Mouse (Mus musculus): Measurements from ENCODE around the gene Serf2.
"Not testable (repeated sequence)": the region's sequence is repeated elsewhere in the genome, so short reads cannot be mapped to it uniquely, and the experiment has no call there.

The Serf2 gene

DNA sequence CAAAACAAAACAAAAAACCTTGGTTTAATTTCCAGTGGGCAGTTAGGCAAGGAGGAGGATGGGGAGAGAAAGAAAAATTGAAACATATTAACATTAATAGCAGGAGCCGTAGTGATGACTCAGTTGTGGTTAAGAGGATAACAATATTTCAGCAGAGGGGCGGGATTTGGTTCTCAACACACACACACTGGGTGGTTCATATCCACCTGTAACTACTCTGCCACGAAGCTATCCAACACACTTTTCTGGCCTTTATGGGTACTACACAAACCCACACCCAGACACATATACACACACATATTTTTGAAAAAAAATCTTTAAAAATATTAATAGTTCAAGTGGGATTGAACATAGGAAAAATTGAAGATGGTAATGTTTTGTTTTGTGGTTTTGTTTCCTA, 2.0 kb upstream of the Serf2 start:
- DNase-seq (ENCODE audit: low spot score in 2 of 2) = no peak

DNA sequence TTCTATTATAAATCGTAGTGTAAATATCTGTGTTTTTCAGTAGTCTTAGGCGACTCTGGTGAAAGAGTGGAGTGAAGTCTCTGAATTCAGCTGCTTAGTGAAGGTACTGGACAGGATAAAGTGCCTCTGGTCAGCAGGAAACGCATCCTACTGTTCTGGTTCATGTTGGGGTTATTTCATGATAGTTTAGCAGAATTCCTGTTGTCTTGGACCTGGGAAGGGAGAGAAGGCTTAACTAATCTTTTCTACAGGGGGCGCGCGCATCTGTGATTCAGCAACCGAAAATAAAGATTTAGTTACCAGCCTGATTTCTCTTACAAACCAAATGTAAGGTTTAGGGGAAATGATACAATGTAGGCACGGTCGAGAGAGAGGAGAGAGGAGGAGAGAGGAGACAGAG, 859 bp upstream of the Serf2 start:
- DNase-seq (ENCODE audit: low spot score in 2 of 2) = no peak

DNA sequence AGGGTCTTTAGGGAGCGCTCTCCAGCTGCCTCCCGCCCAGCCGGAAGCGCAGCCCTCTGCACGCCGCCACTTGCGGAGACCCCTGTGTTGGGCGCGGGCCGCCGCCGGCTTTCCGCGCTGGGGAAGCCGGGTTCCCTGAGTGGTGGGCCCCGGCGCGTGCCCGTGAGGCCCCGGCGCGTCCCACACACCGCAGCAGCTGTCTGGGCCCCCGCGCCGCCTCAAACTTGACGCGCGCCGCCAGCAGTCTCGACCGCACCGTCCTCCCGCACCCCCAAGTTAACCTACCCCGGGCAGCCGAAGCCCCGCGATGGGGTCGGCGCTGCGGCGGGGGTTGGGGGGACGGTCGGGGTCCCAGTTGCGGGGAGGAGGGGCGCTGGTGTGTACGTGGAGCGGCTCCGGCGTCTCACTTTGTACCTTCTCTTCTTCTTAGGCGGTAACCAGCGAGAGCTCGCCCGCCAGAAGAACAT, 583 bp downstream of the Serf2 start:
- no peak for DNase-seq (ENCODE audit: low spot score in 2 of 2)

DNA sequence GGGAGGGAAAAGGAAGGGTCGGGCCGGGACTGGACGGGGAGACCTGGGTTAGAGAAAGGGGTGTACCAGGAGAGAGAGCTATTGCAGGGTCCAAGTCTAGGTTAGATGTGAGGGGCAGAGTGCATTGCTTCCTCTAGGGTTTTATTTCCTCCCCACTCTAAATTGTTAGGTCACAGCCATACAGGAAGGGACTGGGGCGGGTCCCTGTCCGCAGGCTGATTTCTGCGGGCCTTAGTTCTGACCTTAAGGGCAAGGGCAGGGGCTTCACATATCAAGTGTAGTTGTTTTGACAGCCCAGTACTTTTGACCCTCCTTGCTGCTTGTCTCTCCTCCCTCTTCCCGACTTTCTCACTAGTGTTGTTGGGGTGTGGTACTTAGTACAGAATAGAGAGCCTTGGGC, 1.1 kb downstream of the Serf2 start:
- DNase-seq (ENCODE audit: low spot score in 2 of 2) = no peak

DNA sequence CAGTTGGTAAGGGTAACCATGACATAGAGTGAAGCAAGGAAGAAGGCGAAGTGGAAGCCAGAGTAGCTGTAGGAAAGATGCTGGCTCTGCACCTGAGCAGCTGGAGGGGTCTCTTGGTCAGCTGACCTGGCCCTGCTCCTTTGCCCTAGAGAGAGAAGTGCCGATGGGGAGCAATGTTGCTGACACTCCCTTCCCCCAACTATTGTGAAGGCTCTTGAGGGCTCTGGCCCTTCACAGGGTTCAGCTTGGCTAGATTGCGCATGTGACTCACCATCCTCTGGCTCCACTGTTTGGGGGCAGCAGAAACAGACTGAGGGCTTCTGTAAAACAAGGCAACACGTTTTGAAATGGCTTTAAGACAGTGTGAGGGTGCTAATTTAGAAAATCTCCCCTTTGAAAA, 3.4 kb downstream of the Serf2 start:
- DNase-seq (ENCODE audit: low spot score in 2 of 2) = no peak

DNA sequence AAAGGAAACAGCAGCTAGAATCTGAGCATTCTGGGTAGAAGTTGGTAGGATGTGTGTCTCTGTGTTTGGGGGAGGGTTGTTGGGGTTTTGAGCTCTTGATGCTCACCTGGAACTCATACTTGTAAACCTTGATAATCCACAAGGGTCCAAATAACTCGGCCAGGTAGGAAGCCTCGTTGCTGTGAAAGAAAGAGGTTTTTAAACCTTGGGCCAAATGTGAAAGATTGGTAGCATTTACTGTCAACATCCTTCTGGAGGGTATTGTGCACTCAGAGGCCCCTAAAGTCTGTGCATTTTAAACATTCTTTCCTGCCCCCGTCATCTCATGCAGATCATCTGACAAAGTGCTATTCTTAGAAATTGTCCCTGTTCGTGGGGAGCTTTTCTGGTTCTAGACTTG, 4.0 kb downstream of the Serf2 start, which contains the start of gene Hypk:
Gene Hypk (plus strand): TSS at position 301 of the 400 bp plus-strand sequence.
- DNase-seq (ENCODE audit: low spot score in 2 of 2) = no peak

DNA sequence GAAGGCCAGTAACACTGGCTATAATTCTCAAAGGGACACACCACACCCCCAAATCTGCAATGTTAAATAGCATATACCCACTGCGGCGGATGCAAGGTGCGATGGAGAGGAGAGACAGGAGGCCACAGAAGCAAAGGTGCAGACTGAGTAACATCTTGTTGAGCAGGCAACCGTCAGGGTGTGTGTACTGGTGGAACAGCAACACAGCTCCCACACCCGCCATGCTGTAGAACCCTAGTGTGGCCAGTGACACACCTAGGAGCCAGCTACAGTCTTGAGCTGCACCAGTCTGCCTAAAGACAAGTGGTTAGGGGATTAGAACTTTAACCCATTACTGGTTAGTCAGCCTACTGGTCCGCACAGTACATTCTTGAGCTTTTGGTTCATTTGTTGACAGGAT, 4.9 kb downstream of the Serf2 start:
- DNase-seq (ENCODE audit: low spot score in 2 of 2) = no peak

DNA sequence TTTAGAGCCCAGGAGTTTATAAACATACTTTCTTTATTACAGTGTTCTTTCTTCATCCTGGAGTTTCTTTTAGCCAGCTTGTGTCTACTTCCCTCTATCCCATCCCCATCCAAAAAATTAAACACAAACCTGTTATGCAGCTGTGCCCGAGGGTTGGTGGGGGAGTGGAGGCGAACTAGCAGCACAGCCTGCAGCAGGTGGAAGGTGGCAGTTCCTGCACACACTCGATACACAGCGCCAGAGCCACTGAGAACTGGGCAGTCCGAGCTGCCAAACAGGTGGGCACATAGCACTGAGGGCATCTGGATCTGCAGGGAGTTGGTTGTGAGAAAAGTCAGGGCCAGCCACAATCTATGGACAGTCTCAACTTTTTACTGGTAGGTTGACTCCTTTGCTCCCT, 6.5 kb downstream of the Serf2 start:
- no peak for DNase-seq (ENCODE audit: low spot score in 2 of 2)

DNA sequence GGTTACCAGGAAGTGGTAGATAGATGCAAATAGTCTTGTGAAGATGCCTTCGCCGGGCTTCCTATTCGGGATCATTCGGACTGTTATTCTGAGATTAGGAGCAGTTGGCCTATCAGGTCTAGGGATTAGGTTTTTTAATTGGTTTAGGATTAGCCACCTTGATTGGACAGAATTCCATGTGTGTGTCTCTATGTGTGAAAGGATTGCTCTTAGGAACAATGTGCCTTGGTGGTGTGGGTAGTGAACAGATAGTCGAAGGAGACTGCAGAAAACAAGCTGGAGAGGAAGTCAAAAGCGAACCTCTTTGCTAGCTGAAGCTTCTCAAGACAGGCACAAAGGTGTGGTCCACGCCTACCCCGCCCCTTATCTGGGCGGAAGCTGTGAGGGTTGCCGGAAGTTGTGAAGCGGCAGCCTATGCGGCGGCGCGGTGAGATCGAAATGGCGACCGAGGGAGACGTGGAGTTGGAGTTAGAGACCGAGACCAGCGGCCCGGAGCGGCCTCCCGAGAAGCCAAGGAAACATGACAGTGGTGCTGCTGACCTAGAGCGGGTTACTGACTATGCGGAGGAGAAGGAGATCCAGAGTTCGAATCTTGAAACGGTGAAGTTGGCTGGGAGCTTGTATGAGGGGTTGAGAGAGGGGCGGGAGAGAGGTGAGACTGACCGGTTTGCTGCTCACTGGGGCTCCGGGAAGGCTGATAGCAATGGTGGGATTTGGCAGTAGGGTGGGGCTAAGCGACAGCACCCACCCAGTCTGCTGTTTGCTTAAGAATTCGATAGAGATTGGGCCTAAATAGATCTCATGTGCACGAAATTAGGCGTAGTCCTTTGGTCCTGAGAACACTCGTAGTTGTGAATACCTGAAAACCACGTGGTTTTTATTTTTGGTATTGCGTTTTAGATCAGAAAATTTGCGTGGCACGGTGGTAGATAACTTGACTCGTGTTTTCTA, 8.0 kb downstream of the Serf2 start, which contains the start of gene Serinc4:
Gene Serinc4 (minus strand): TSS at position 90 of the 951 bp plus-strand sequence.
- peak; percentile 73 to 82 for DNase-seq (ENCODE audit: low spot score in 2 of 2)

DNA sequence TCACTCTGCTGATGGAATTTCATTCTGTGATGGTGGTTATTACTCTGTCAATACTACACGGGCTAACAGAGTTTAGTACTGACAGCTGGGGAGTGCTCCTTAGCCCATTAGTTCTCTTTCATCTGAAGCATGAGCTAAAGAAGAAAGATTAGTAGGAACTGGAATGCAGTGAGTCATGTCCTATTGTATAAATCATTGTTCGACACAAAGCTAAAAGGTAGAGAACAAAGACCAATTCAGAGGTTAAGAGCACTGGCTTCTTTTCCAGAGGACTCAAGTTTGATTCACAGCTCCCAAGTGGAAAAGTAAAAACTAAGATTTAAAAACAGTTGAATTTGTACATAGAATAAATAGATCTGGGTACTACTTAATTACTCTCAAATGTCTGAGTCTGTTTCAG, 11.1 kb downstream of the Serf2 start:
- DNase-seq (ENCODE audit: low spot score in 2 of 2) = no peak

DNA sequence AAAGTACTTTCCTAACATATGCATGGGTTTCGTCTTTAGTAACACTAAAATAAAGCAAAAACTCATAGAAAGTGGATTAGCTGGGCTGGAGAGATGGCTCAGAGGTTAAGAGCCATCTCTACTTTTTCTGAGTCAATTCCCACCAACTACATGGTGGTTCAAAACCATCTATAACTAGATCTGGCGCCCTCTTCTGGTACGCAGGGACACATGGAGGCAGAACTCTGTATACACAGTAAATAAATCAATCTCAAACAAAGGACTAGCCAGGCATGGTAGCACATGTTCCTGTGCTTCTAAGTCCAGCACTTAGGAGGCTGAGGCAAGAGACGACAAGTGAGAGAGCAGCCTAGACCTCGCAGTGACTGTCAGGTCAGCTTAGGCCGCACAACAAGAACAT, 20.0 kb downstream of the Serf2 start:
- not testable (repeated sequence) for DNase-seq (ENCODE audit: low spot score in 2 of 2)

DNA sequence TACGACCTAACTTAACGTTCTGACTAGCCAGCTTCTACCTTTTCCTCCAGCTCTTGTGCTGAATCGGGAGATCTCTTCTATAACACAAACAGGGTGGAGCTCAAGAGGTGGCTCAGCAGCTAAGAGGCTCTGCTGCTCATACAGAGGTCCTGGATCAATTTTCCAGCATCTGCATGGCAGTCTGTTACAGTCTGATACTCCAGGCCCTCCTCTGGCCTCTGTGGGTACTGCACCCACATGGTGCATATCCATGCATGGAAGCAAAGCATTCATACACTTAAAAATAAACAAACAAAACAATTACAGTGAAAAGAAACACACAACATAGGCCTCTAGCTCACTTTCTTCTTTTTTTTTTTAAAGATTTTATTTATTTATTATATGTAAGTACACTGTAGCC, 23.8 kb downstream of the Serf2 start:
- DNase-seq (ENCODE audit: low spot score in 2 of 2) = not testable (repeated sequence)

DNA sequence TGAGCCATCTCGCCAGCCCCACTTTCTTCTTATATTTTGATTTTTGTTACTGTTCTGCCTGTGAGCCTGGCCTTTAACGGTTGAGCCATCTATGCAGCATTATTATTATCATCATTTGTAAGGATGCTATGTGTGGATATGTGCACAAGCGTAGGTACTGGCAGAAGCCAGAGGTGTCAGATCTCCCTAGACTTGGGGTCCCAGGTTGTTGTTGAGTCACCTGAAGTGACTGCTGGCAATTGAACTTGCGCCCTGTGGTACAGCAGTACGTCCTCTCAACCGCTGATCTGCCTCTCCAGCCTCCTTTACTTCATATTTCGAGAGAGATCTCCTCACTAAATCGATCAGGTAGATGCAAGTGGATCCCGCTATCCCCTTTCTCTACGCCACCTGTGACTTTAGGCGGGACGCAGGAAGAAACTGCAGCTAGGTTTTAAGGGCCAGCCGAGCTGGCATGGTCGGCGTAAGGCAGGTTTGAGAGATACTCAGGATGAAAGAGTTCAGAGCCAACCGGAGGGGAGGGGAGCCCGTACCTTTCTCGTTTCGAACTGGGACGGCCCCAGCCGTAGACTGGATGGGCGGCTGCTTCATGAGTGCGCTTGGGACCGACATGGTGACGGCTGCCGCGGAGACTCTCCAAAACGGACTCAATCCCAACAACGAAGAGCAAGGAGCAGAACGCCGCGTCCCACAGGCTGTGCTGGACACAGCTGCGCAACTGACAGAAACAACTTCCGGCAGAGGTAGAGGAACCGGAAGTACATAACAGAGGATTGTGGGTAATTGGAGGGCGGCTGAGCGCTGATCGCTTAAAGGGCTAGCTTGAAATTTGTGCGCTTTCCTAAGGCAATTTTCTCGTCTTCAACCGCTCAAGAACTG, 24.5 kb downstream of the Serf2 start, which contains the start of gene Mfap1b:
Gene Mfap1b (minus strand): TSS at position 767 of the 879 bp plus-strand sequence.
- DNase-seq (ENCODE audit: low spot score in 2 of 2) = peak; percentile 55 to 74

DNA sequence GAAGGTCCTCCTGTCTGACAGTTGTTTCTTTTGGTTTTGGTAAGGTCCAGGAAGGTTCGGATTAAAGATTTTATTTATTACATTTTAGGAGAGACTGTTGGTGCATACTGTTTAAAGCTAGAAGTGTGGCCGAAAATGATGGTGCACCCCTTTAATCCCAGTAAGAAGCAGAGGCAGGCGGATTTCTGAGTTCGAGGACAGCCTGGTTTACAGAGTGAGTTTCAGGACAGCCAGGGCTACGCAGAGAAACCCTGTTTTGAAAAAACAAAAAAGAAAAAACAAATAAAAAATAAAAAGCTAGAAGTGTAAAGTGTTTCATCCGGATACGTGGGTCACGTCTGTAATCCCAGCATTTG, 25.2 kb downstream of the Serf2 start:
- DNase-seq (ENCODE audit: low spot score in 2 of 2) = no peak

DNA sequence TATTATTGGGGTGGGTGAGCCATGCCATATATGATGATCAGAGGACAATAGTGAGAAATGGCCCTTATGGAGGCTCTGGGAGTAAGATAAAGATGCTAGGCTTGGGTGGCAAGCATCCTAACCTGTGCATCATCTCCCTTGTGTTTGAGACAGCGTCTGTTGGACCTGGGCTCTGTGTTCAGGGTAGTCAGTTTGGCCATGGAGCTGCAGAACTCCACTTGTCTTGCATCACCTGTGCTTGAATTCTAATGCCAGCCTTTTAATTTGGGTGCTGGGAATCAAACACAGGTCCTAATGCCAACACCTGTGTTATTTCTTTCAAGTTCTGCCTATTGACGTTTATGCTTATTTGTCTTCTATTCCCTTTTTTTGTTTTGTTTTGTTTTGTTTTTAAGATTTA, 26.3 kb downstream of the Serf2 start:
- DNase-seq (ENCODE audit: low spot score in 2 of 2) = not testable (repeated sequence)

DNA sequence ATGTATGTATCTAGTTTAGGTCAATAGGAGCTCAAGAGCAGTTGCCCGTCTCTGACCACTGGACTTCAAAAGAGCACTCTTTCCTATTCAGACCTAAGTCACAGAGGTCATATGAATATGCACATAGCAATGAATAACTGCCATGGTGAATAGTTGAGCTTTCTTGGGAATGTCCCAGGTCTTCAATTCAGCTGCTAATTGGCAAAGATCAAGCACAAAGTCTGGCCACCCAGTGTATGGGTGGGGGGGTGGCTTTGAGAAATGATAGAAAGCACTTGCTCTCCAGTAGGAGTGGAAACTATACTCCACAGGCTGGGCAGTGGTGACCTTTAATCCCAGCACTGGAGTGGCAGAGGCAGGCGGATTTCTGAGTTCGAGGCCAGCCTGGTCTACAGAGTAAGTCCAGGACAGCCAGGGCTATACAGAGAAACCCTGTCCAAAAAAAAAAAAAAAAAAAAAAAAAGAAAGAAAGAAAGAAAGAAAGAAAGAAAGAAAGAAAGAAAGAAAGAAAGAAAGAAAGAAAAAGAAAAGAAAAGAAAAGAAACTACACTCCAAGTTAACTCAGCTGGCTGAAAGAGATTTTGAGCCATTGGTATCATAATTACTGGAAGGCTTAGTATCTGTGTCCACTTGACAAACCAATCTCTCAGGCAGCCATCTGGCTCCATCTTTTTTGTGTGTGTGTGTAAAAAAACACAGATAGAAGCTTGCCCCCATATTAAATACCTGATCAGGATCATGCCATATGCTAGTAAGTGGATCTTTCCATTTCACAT, 28.7 kb downstream of the Serf2 start:
- no peak for DNase-seq (ENCODE audit: low spot score in 2 of 2)

DNA sequence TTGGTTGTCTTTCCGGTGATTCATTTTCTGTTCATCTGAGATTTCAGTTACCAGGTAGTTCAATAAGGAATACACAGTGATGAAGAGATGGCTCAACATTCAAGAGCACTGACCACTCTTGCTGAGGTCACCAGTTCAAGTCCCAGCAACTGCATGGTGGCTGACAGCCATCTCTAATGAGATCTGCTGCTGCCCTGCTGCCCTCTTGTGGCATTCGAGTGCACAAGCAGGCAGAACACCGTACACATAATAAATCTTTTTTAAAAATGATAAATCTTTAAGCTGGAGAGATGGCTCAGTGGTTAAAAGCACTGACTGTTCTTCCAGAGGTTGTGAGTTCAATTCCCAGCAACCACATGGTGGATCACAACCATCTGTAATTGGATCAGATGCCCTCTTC, 31.5 kb downstream of the Serf2 start:
- DNase-seq (ENCODE audit: low spot score in 2 of 2) = no peak

DNA sequence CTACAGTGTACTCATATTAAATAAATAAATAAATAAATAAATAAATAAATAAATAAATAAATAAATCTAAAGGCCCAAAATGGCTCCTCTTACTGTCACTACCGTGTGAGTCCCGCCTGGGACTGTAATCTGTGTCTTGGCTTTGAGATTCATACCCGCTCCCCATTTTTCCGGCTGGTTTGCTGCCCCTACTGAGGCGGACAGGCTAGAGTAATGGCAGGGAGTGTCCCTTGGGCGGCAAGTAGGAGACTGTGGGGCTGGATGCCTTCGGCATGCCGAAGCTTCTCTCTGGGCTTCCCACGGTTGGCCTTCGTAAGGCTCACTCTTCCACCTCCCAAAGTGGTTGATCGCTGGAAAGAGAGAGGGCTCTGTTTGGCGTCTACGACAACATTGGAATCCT, 31.9 kb downstream of the Serf2 start:
- DNase-seq (ENCODE audit: low spot score in 2 of 2) = not testable (repeated sequence)

DNA sequence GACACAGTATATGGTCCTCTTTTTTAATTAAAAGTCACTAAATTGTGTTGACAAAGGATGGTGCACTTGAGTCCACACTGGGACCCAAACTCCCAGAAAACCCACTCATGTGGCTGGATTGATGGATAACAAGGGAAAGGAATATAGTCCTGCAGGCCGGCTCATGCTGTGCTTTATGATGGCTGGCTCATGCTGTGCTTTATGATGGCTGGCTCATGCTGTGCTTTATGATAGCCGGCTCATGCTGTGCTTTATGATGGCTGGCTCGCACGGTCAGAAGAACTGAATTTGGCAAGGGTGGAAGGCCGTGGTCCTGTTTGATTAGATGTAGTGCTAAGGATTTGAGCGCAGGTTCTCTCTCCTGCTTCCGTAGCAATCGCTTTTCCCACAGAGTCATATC, 34.6 kb downstream of the Serf2 start:
- DNase-seq (ENCODE audit: low spot score in 2 of 2) = no peak

DNA sequence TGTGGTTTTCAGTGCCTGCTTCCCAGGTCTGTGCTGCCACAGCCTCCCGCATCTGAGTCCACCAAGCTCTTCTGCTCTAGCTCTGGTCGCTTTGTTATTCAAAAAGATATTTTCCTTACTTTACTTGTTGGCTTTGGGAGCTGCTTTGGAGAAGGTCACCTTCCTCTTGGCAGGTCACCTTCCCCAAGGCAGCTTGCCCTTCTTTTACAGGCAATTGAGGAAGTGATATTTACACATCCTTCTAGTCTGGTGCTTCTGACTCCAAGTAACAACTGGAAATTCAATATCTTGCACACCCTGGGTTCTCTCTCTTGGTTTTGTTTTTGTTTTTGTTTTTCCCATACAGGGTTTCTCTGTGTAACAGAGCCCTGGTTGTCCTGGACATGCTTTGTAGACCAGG, 35.4 kb downstream of the Serf2 start:
- DNase-seq (ENCODE audit: low spot score in 2 of 2) = not testable (repeated sequence)

DNA sequence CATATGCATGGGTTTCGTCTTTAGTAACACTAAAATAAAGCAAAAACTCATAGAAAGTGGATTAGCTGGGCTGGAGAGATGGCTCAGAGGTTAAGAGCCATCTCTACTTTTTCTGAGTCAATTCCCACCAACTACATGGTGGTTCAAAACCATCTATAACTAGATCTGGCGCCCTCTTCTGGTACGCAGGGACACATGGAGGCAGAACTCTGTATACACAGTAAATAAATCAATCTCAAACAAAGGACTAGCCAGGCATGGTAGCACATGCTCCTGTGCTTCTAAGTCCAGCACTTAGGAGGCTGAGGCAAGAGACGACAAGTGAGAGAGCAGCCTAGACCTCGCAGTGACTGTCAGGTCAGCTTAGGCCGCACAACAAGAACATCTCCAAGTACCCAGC, 52.6 kb downstream of the Serf2 start:
- DNase-seq (ENCODE audit: low spot score in 2 of 2) = not testable (repeated sequence)

Measured in urinary bladder, adult 18-20 months (tissue).